Mouse (Mus musculus) lung, embryonic 14.5 days (tissue): Measurements from ENCODE around the gene Gm20388. TPM values are rescaled to one million over a fixed set of nuclear protein-coding genes. Genes with fewer than 3 reads are reported as not detected.
"Not testable (repeated sequence)": the region's sequence is repeated elsewhere in the genome, so short reads cannot be mapped to it uniquely, and the experiment has no call there.

Experiments used
- ATAC-seq: fragments of 200-750 bp; cut with Nextera tagmentation; 2 replicates; pipeline ENCODE4 v1.8.0; 2017; ENCODE audit warnings: mild to moderate bottlenecking, moderate TSS enrichment, moderate library complexity; ENCODE audit not compliant: insufficient read depth
- DNase-seq: peaks from one replicate; pipeline ENCODE4 v3.0.0-alpha.2; 2015
- H3K27ac ChIP-seq: fragments of 300-500 bp; sonication (generic); 2 replicates; pipeline ENCODE4 v1.5.1; 2014; ENCODE audit warnings: low read depth, mild to moderate bottlenecking, moderate library complexity
- H3K27me3 ChIP-seq: fragments of 300-500 bp; sonication (generic); 2 replicates; pipeline ENCODE4 v1.6.1; 2014; ENCODE audit warnings: low read length, control low read depth; ENCODE audit not compliant: insufficient read depth
- H3K36me3 ChIP-seq: fragments of 300-500 bp; sonication (generic); 2 replicates; pipeline ENCODE4 v1.6.1; 2014; ENCODE audit warnings: control low read depth; ENCODE audit not compliant: insufficient read depth
- H3K4me1 ChIP-seq: fragments of 300-500 bp; sonication (generic); 2 replicates; pipeline ENCODE4 v1.6.1; 2014; ENCODE audit warnings: antibody characterized with exemption, control low read depth; ENCODE audit not compliant: insufficient read depth
- H3K4me2 ChIP-seq: fragments of 300-500 bp; sonication (generic); 2 replicates; pipeline ENCODE4 v1.6.1; 2014; ENCODE audit warnings: mild to moderate bottlenecking
- H3K4me3 ChIP-seq: fragments of 300-500 bp; sonication (generic); 2 replicates; pipeline ENCODE4 v1.5.1; 2014; ENCODE audit warnings: low read depth, low read length
- H3K9ac ChIP-seq: fragments of 300-500 bp; sonication (generic); 2 replicates; pipeline ENCODE4 v1.6.1; 2014
- H3K9me3 ChIP-seq: fragments of 300-500 bp; sonication (generic); 2 replicates; pipeline ENCODE4 v1.6.1; 2016; ENCODE audit warnings: low read depth, low read length, control low read depth
- CTCF ChIP-seq: IDR thresholded peaks from 2 replicates; pipeline ENCODE4 v1.5.1; 2016; ENCODE audit warnings: antibody characterized with exemption, low read depth
- WGBS: fragments of 180-500 bp; shearing (Covaris S2); extraction: QIAGEN DNeasy Blood & Tissue Kit; methylation state at CpG from one replicate; pipeline ENCODE4 v1.1.7; 2014; 5-methylcytosine and 5-hydroxymethylcytosine counted together
- polyA plus RNA-seq: library from polyadenylated mRNA; unstranded; fragments of >200 nt; fragmentation: Nextera tagmentation; extraction: Ambion mirVana; gene quantifications from 2 replicates; pipeline ENCODE4 v1.2.1, GENCODE M21; 2014

Gene Gm20388
- polyA plus RNA-seq, 1 experiment from 2014 or later = not detected

DNA sequence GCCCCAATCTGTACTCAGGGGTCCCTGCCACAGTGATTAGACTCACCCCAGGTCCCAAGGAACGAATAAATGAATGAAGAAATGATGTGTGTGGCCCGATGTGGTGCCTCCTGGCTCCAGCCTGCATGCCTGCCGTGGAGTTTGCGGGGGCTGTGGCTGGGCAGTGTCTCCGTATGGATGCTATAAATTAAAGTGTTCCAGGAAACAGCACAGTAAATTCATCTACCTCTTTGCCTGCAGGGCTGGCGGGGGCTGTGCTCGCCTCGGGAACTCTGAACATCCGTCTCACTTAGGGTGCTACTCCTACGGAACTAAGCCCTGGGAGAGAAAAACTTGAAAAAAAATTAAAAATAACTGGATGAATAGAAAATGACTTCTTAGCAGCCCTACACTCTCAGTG, 441.5 kb downstream of the Gm20388 start:
- Histone ChIP-seq H3K27me3 (no peaks in the 10 kb centered on the region), H3K4me2 (no peak overlapping the region), H3K36me3 (no peaks in the 10 kb centered on the region), H3K4me1 (no peaks in the 10 kb centered on the region), H3K9me3 (no peaks in the 10 kb centered on the region), H3K27ac (no peak overlapping the region), H3K9ac (no peak overlapping the region), H3K4me3 (no peak overlapping the region)
- DNase-seq (no peak), ATAC-seq (no peak)
- no peak for TF ChIP-seq CTCF
- 51% methylated on average over 10 of the region's 10 CpGs for WGBS

DNA sequence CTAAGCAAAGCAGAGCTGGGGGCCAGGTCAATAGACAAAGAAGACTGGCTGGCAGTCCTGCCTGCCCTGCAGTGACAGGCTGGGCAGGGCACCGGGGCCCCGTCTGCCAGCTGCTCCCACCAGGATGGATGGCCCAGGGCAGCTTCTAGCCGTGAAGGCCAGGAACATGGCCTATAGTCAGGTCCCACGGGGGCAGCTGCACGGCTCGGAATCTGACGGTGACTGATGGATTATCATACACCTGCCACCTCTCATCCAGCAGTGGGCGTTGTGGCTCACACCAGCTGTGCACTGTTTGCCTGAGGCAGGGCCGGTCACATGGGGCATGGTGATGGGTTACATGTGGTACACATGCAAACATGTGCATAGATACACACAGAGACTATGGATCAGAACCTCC, 445.4 kb downstream of the Gm20388 start:
- no peak overlapping the region for H3K27ac ChIP-seq
- H3K9me3 ChIP-seq = no peaks in the 10 kb centered on the region
- no peaks in the 10 kb centered on the region for H3K36me3 ChIP-seq
- no peaks in the 10 kb centered on the region for H3K4me1 ChIP-seq
- ATAC-seq (no peak), DNase-seq (no peak)
- no peaks in the 10 kb centered on the region for H3K27me3 ChIP-seq
- no peak overlapping the region for H3K9ac ChIP-seq
- WGBS = 42% methylated on average over 9 of the region's 9 CpGs
- no peak overlapping the region for H3K4me2 ChIP-seq
- H3K4me3 ChIP-seq = no peak overlapping the region
- 0 out of 2 replicates have a peak, but pooled peaks have one; percentile 21 for TF ChIP-seq CTCF

DNA sequence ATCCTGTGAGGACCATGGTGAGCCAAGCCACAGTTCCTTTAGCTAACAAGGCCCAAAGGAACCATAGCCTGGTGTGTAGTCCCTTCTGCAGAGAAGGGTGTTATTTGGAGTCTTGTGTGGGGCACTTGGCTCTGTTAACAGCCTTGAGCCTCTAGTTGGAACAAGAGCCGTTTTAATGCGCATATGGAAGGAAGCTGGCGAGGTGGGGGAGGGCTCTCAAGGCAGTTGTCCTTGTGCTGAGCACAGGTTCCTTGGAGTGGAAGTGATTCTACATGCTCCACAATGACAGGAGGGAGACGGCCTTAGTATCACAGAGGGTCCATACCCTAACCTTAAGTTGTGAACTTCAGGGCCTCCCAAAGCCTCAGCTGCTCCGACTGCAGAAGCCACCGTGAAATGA, 446.9 kb downstream of the Gm20388 start:
- 78% methylated on average over 6 of the region's 6 CpGs for WGBS
- Histone ChIP-seq H3K27me3 (no peaks in the 10 kb centered on the region), H3K4me3 (no peak overlapping the region), H3K4me1 (no peaks in the 10 kb centered on the region), H3K4me2 (no peak overlapping the region), H3K9ac (no peak overlapping the region), H3K27ac (no peak overlapping the region), H3K36me3 (no peaks in the 10 kb centered on the region), H3K9me3 (no peaks in the 10 kb centered on the region)
- TF ChIP-seq CTCF = no peak
- DNase-seq = no peak
- ATAC-seq = no peak

DNA sequence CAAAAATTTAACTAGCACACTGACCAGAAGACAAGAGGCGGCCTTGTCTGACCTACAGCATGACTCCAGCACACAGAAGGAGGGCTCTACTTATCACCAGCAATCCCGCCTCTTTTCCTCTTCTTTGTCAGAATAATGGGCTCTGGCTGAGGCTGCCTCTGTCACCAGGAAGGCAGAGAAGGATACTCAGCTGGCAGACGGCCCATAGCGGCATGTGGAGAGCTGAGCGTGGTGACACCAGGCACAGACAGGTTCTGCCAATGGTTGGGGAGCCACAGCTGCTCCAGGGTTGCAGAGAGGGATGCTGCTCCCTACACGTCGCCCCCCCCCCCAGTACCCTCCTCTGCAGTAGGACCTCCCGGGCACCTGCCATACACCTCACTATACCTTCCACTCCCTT, 450.7 kb downstream of the Gm20388 start:
- no peaks in the 10 kb centered on the region for H3K9me3 ChIP-seq
- DNase-seq (peak; percentile 61), ATAC-seq (no peak)
- H3K27me3 ChIP-seq = no peaks in the 10 kb centered on the region
- H3K9ac ChIP-seq = no peak overlapping the region
- H3K4me1 ChIP-seq = no peaks in the 10 kb centered on the region
- no peak overlapping the region for H3K4me2 ChIP-seq
- TF ChIP-seq CTCF = no peak
- no peak overlapping the region for H3K27ac ChIP-seq
- 78% methylated on average over 8 of the region's 8 CpGs for WGBS
- no peaks in the 10 kb centered on the region for H3K36me3 ChIP-seq
- H3K4me3 ChIP-seq = no peak overlapping the region

DNA sequence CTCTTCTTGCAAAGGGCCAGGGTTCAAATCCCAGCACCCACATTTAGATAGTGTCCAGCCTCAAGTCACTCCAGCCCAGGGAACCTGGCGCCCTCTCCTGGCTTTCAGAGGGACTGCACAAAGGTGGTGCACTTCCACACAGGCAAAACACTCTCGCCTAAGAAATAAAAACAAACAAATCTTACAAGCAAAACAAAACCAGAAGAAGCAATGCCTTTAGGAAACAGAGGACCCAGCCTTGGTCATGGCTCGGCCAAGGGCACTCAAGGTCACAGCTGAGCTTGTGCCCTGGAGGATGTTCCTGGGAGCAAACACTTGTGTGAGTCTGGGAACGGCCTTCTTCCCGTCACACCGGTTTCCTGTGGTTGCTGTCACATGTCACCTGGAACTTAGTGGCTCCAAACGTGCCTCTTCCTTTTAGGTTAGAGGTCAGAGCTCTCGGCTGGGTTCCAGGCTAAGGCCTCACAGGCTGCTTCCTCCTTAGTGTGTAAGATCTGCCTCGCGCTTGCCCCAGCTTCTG, 453.0 kb downstream of the Gm20388 start:
- H3K9me3 ChIP-seq = no peaks in the 10 kb centered on the region
- ATAC-seq = peak; percentile 9; the same call in 1 of the 2 replicates
- H3K4me3 ChIP-seq = no peak overlapping the region
- DNase-seq = peak; percentile 73
- WGBS = 34% methylated on average over 10 of the region's 10 CpGs
- no peaks in the 10 kb centered on the region for H3K27me3 ChIP-seq
- TF ChIP-seq CTCF = peak; percentile 76
- no peak overlapping the region for H3K4me2 ChIP-seq
- H3K4me1 ChIP-seq = peaks cover 8% of the 10 kb centered on the region; the same call in 1 of the 2 replicates
- no peaks in the 10 kb centered on the region for H3K36me3 ChIP-seq
- H3K9ac ChIP-seq = no peak overlapping the region
- H3K27ac ChIP-seq = no peak overlapping the region

DNA sequence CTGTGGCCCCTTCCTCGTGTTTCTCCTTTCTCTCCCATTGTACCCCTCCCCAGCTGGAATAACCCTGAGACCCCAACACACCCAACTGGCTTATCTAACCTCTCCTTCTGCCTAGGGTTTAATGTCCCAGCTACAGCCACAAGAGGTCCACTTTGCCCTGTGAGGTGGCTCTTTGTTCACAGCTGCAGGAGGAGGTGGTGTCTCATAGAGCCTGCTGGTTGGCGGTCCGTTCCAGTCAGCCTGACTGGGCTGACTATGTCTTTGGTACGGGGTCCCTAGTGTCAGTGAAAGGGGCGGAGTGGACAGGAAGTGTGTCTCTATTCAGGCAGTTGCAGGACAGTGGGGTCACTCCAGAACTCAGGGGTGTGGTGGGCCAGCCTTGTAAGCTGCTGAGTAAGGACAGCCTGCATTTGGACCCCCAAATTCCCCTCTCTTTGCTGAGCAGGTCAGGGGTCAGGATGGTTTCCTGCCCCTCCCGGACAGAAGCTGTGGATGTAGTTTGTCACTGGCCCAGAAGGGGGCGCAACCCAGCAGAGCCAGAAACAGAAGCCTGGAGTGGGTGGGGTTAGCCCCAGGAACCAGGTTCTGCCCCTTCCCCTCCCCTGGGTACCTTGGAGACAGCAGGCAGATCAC, 453.6 kb downstream of the Gm20388 start:
- H3K27ac ChIP-seq = no peak overlapping the region
- H3K4me1 ChIP-seq = peaks cover 8% of the 10 kb centered on the region; the same call in 1 of the 2 replicates
- TF ChIP-seq CTCF = peak; percentile 62
- H3K36me3 ChIP-seq = no peaks in the 10 kb centered on the region
- no peaks in the 10 kb centered on the region for H3K27me3 ChIP-seq
- DNase-seq (peak; percentile 39), ATAC-seq (no peak; the same call in 1 of the 2 replicates)
- H3K4me3 ChIP-seq = no peak overlapping the region
- 33% methylated on average over 7 of the region's 7 CpGs for WGBS
- H3K4me2 ChIP-seq = no peak overlapping the region
- H3K9ac ChIP-seq = no peak overlapping the region
- no peaks in the 10 kb centered on the region for H3K9me3 ChIP-seq

DNA sequence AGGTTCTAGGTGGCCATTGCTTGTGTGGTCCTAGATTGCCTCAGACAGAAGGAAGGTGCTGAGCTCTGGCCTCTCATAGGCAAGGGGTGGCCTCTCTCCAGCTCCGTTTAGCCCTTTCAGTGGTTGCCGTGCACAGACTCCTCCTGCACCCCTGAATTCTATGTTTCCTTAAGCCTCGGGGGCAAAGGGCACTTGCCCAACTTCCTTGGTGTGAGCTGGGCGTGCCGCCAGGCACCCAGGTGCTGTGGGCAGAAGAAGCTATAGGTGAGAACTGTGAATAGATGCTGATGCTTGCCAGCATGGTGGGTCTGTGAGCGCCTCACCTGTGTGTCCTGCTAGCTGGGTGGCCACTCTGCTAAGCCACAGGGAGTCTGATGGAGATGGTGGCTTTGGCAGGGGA, 456.2 kb downstream of the Gm20388 start:
- no peak for TF ChIP-seq CTCF
- no peak overlapping the region for H3K4me3 ChIP-seq
- H3K27me3 ChIP-seq = no peaks in the 10 kb centered on the region
- H3K9me3 ChIP-seq = no peaks in the 10 kb centered on the region
- H3K4me2 ChIP-seq = no peak overlapping the region
- H3K9ac ChIP-seq = no peak overlapping the region
- 84% methylated on average over 6 of the region's 6 CpGs for WGBS
- no peak overlapping the region for H3K27ac ChIP-seq
- H3K36me3 ChIP-seq = no peaks in the 10 kb centered on the region
- DNase-seq = no peak
- peaks cover 20% of the 10 kb centered on the region for H3K4me1 ChIP-seq
- no peak for ATAC-seq

DNA sequence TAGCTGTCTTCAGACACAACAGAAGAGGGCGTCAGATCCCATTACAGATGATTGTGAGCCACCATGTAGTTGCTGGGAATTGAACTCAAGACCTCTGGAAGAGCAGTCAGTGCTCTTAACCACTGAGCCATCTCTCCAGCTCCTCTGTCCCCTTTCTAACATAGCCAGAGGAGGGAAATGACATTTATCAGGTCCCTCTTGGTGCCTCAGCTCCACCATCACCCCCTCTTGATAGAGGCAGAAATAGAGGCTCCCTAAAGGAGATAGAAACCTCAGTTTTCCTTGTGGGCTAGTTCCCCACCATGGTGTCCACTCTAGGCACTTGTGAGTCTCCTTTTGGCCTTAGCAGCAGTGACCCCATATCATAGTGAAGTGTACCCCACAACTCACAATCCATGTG, 457.6 kb downstream of the Gm20388 start:
- DNase-seq, ATAC-seq, H3K4me2 ChIP-seq, H3K4me3 ChIP-seq, H3K27me3 ChIP-seq, H3K36me3 ChIP-seq, H3K9me3 ChIP-seq, H3K9ac ChIP-seq: not testable (repeated sequence)
- 54% methylated on average over 1 of the region's 1 CpGs for WGBS
- peak overlapping the region; percentile 67 for H3K27ac ChIP-seq
- H3K4me1 ChIP-seq = peaks cover 20% of the 10 kb centered on the region
